Mouse (Mus musculus) hindbrain, embryonic 16.5 days (tissue): ENCODE measurements at regions not wholly inside any gene's neighbourhood (a gene's known extent, or its start where the extent isn't known, plus 50 kb on each side); places are given as distances from the start of the nearest gene placed in this dataset.

ENCODE experiments used
- ATAC-seq: fragments of 200-750 bp; cut with Nextera tagmentation; 2 replicates; pipeline ENCODE4 v1.8.0; 2017; ENCODE audit warnings: moderate TSS enrichment, moderate library complexity
- H3K27ac ChIP-seq: fragments of 300-500 bp; sonication (generic); 2 replicates; pipeline ENCODE4 v1.5.1; 2014; ENCODE audit warnings: low read depth, mild to moderate bottlenecking, control low read depth, low read length, moderate library complexity
- H3K27me3 ChIP-seq: fragments of 300-500 bp; sonication (generic); replicated peaks from 2 replicates; pipeline ENCODE4 v1.6.1; 2014; ENCODE audit warnings: low read length; ENCODE audit not compliant: control insufficient read depth, insufficient read depth
- H3K36me3 ChIP-seq: fragments of 300-500 bp; sonication (generic); 2 replicates; pipeline ENCODE4 v1.6.1; 2014; ENCODE audit warnings: mild to moderate bottlenecking, low read length, moderate library complexity, mixed read lengths; ENCODE audit not compliant: control insufficient read depth, insufficient read depth
- H3K4me1 ChIP-seq: fragments of 300-500 bp; sonication (generic); 2 replicates; pipeline ENCODE4 v1.6.1; 2014; ENCODE audit warnings: low read depth, low read length; ENCODE audit not compliant: control insufficient read depth, insufficient read depth
- H3K4me2 ChIP-seq: fragments of 300-500 bp; sonication (generic); 2 replicates; pipeline ENCODE4 v1.6.1; 2014; ENCODE audit warnings: mild to moderate bottlenecking, low read length, control low read depth, moderate library complexity
- H3K4me3 ChIP-seq: fragments of 300-500 bp; sonication (generic); 2 replicates; pipeline ENCODE4 v1.5.1; 2014; ENCODE audit warnings: mild to moderate bottlenecking, low read length, control low read depth, moderate library complexity
- H3K9ac ChIP-seq: fragments of 300-500 bp; sonication (generic); 2 replicates; pipeline ENCODE4 v1.6.1; 2014; ENCODE audit warnings: low read depth, mild to moderate bottlenecking, control low read depth, low read length, moderate library complexity
- H3K9me3 ChIP-seq: fragments of 300-500 bp; sonication (generic); 2 replicates; pipeline ENCODE4 v1.6.1; 2014; ENCODE audit warnings: mild to moderate bottlenecking, low read length, moderate library complexity; ENCODE audit not compliant: control insufficient read depth
- WGBS: fragments of 180-500 bp; shearing (Covaris S2); extraction: QIAGEN DNeasy Blood & Tissue Kit; methylation state at CpG from one replicate; pipeline ENCODE4 v1.1.7; 2014; 5-methylcytosine and 5-hydroxymethylcytosine counted together

DNA sequence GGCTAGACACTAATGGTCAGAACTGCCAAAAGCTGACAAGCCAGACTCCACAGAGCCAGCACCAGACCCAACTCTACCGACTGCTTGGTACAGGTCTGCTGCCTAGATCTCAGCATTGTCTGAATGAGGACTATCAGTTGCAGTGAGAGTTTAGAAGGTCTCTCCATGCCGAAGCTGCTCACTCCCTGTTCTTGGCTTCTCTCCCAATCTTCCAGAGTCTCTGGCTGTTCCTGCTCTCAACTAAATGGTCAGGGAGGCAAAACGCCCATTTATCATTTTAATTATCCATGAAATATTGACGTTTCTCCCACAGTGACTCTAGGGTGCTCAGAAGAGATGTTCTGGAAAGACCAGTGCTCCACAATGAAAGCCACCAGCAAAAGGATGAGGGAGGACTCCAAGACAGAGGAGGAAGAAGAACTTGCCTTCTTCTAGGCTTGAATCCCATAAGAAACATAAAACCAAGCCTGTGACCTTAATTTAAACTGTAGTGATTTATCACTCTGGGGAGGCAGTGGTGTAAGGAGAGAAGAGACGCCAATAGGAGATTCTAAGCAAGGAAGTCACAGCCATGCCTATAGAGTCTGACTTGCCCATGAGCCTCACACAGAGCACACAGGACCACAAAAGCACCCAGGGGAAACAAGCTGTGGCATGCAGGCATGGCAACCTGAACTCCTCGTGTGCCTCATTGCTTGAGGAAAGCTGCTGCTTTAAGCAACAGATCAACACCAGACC, 112.2 kb upstream of the Pkdcc start:
- Histone ChIP-seq H3K4me2 (no peak overlapping the region), H3K4me3 (no peak overlapping the region), H3K36me3 (no peaks in the 10 kb centered on the region), H3K9ac (no peak overlapping the region), H3K4me1 (peaks cover 2% of the 10 kb centered on the region; the same call in 1 of the 2 replicates), H3K27me3 (no peaks in the 10 kb centered on the region), H3K27ac (no peak overlapping the region), H3K9me3 (no peaks in the 10 kb centered on the region)
- 66% methylated on average over 6 of the region's 6 CpGs for WGBS
- no peak for ATAC-seq

DNA sequence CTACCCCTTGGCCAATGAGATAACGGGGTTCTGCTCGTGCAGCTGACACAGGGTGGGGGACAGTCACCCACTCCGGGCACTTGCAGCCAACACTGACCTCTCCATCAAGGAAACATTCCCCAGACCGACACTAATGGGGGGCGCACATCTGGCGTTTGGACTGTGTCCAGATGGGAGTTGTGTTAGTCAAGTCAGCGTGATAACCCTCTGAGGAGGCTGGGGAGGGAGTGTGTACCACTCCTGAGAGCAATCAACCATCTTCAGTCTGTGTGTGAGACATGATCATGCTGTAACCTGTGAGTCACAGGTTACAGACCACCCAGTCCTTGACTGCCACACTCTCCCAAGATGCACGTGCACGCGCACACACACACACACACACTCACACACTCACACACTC, 106.9 kb upstream of the Pkdcc start:
- WGBS: 83% methylated on average over 10 of the region's 10 CpGs
- ATAC-seq: no peak
- no peak overlapping the region for H3K4me2 ChIP-seq
- H3K27ac ChIP-seq: no peak overlapping the region
- no peak overlapping the region for H3K4me3 ChIP-seq
- no peaks in the 10 kb centered on the region for H3K36me3 ChIP-seq
- no peaks in the 10 kb centered on the region for H3K27me3 ChIP-seq
- no peaks in the 10 kb centered on the region for H3K9me3 ChIP-seq
- H3K4me1 ChIP-seq: no peaks in the 10 kb centered on the region
- H3K9ac ChIP-seq: no peak overlapping the region

DNA sequence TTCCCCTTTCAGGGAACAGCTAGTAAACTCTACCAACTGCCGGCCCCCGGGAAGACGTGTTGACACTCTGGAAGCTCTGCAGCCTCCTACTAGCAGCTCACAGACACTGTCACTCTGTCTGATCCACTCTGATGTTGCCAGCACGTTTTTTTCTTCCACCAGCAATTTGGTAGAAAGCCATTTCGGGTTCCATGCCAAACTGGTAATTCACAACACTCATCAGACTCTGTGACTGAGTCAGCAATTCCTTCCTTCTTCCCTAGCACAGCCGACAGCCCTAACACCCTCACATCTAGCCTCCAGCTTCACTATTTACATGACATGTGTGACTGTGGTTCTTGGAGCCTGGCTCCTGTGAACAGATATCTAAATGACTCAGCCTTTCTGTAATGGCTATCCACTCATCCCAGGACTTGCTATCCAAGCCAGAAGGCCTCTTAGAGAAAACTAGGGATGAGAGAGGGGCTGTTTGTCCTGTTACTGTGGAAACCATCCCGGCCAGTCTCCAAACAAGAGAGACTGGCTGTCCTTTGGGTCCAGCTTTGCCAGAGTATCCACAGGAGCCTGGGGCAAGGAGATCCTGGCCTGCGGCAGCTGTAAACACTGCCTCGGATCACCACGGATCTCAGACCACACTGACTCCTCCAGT, 105.2 kb upstream of the Pkdcc start:
- no peak overlapping the region for H3K27ac ChIP-seq
- no peaks in the 10 kb centered on the region for H3K36me3 ChIP-seq
- WGBS: 50% methylated on average over 10 of the region's 10 CpGs
- no peaks in the 10 kb centered on the region for H3K4me1 ChIP-seq
- no peaks in the 10 kb centered on the region for H3K27me3 ChIP-seq
- peak; percentile 81 for ATAC-seq
- H3K4me2 ChIP-seq: no peak overlapping the region
- no peaks in the 10 kb centered on the region for H3K9me3 ChIP-seq
- no peak overlapping the region; the same call in 1 of the 2 replicates for H3K9ac ChIP-seq
- H3K4me3 ChIP-seq: no peak overlapping the region

GRCm38 (mm10) chr17:83110556-83110955, 104.5 kb upstream of the Pkdcc start:
- H3K27me3 ChIP-seq: no peaks in the 10 kb centered on the region
- H3K4me2 ChIP-seq: no peak overlapping the region
- H3K4me1 ChIP-seq: no peaks in the 10 kb centered on the region; the same call in 1 of the 2 replicates
- ATAC-seq: no peak
- H3K9ac ChIP-seq: no peak overlapping the region
- H3K4me3 ChIP-seq: no peak overlapping the region
- WGBS: 73% methylated on average over 8 of the region's 8 CpGs
- no peak overlapping the region for H3K27ac ChIP-seq
- H3K9me3 ChIP-seq: no peaks in the 10 kb centered on the region
- no peaks in the 10 kb centered on the region for H3K36me3 ChIP-seq

DNA sequence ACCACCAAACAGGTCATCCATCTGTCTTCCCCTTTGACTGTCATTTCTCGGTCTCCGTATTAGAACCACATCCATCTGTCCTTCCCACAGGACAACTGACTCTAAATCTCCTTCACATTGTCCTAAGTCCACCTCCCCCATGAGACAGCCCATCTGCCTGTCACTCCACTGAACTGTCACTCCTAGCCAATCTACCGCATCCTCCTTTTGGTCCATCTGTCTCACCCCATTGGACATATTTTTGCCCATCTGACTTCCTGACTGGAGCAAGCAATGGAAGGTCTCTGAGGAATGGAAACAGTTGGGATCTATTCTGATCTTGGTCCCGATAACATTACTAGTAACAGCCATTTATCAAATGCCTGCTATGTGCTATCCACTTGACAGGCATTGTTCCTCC, 99.9 kb upstream of the Pkdcc start:
- Histone ChIP-seq H3K9ac (no peak overlapping the region), H3K4me1 (no peaks in the 10 kb centered on the region; the same call in 1 of the 2 replicates), H3K4me2 (no peak overlapping the region), H3K36me3 (no peaks in the 10 kb centered on the region), H3K9me3 (no peaks in the 10 kb centered on the region), H3K4me3 (no peak overlapping the region), H3K27ac (no peak overlapping the region), H3K27me3 (no peaks in the 10 kb centered on the region)
- peak; percentile 53; the same call in 1 of the 2 replicates for ATAC-seq
- 55% methylated on average over 4 of the region's 4 CpGs for WGBS

DNA sequence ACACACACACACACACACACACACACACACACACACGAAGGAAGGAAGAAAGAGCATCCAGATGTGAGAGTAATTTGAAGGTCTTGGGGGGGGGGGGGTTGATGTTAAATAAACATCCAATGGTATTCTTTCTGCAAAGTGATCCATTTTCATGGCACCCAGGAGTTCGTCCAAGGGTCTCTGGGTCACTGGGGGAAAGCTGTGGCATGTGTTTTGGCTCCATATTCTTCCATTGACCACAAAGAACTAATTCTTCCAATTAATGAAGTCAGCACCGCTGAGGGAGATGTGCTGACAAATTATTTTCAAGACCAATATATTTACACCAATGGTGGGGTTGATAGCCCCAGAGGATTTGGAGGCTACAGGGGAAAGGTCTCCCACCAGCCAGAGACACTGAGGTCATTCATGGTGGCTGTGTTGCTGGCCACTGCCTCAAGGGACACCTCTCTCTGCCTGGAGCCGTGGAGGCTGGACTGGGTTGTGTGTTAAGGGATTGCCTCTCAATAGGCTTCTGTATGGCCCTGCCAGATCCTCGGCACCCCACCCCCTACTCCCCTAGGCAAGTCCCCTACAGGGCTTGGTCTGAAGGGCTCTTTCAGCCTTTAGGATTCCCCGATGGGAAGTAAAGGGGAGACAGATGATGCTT, 99.1 kb upstream of the Pkdcc start:
- no peak overlapping the region for H3K4me2 ChIP-seq
- no peaks in the 10 kb centered on the region for H3K36me3 ChIP-seq
- no peaks in the 10 kb centered on the region; the same call in 1 of the 2 replicates for H3K4me1 ChIP-seq
- no peaks in the 10 kb centered on the region for H3K27me3 ChIP-seq
- no peak for ATAC-seq
- H3K9me3 ChIP-seq: no peaks in the 10 kb centered on the region
- H3K9ac ChIP-seq: no peak overlapping the region
- WGBS: 18% methylated on average over 5 of the region's 6 CpGs
- H3K27ac ChIP-seq: no peak overlapping the region
- no peak overlapping the region for H3K4me3 ChIP-seq

- H3K9ac ChIP-seq: no peak overlapping the region
- H3K4me1 ChIP-seq: peaks cover 16% of the 10 kb centered on the region
- peak; percentile 19; the same call in 1 of the 2 replicates for ATAC-seq
- H3K27me3 ChIP-seq: no peaks in the 10 kb centered on the region
- WGBS: 51% methylated on average over 16 of the region's 16 CpGs
- H3K4me2 ChIP-seq: no peak overlapping the region
- H3K4me3 ChIP-seq: no peak overlapping the region
- no peaks in the 10 kb centered on the region for H3K9me3 ChIP-seq
- H3K27ac ChIP-seq: no peak overlapping the region
- no peaks in the 10 kb centered on the region for H3K36me3 ChIP-seq
Measured at GRCm38 (mm10) chr17:83120665-83121232, 94.3 kb upstream of the Pkdcc start.

GRCm38 (mm10) chr17:83122525-83123280, 92.4 kb upstream of the Pkdcc start:
- peak overlapping the region; percentile 38 for H3K9ac ChIP-seq

More at GRCm38 (mm10) chr17:83122525-83123280, 92.4 kb upstream of the Pkdcc start:
- H3K4me2 ChIP-seq: peak overlapping the region; percentile 51
- peaks cover 16% of the 10 kb centered on the region for H3K4me1 ChIP-seq
- no peaks in the 10 kb centered on the region for H3K27me3 ChIP-seq
- peak; percentile 70 for ATAC-seq
- H3K36me3 ChIP-seq: no peaks in the 10 kb centered on the region
- no peak overlapping the region for H3K27ac ChIP-seq
- H3K4me3 ChIP-seq: peak overlapping the region; percentile 19
- no peaks in the 10 kb centered on the region for H3K9me3 ChIP-seq
- 4% methylated on average over 20 of the region's 20 CpGs for WGBS
